Mouse (Mus musculus): Measurements from ENCODE around the gene Ttn.

DNA sequence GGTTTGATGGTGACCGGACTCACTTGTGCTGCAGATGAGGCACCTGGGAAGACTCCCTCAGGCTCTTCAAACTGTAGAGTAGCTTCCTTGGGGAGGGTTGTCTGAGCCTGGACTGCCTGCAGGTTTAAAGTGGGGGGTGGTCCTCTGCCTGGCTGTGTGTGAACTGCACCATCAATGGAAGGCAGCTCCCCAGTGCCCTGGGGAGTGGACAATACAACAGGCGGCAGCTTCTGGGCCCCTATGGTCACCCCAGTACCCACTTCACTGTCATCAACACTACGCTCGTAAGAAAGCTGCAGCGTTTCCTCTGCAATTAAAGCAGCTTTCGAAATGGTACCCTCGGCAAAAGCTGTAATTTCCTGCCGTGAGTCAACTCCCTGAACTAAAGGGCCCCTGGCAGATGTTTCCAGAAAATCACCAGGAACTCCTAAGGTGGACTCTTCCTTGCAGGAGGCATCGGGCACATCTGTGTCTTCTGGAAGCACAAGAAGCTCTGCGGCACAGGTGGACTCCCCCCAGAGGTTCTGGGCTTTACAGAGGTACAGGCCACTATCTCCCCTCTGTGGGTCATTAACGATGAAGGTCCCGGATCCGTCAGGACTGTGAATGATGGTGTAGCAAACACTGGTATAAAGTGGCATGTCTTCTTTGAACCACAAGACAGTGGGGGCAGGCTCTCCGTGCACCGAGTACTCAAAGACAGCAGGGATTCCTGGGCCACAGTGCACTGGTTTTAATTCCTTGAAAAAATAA is 73.5 kb downstream of the Ttn start:
- TF ChIP-seq CTCF (IDR thresholded peaks at IDR 0.05; ENCODE audit: borderline replicate concordance, insufficient read depth, low read length) = no peak
- TF ChIP-seq POLR2A (IDR thresholded peaks at IDR 0.05; ENCODE audit: low read depth, low read length) = no peak
